Mouse (Mus musculus) liver (tissue): ENCODE measurements around the gene Bbs10.

Experiments used
- DNase-seq: peaks from one replicate; pipeline ENCODE4 v3.0.0-alpha.2; 2020; ENCODE audit warnings: mixed read lengths

The Bbs10 gene

DNA sequence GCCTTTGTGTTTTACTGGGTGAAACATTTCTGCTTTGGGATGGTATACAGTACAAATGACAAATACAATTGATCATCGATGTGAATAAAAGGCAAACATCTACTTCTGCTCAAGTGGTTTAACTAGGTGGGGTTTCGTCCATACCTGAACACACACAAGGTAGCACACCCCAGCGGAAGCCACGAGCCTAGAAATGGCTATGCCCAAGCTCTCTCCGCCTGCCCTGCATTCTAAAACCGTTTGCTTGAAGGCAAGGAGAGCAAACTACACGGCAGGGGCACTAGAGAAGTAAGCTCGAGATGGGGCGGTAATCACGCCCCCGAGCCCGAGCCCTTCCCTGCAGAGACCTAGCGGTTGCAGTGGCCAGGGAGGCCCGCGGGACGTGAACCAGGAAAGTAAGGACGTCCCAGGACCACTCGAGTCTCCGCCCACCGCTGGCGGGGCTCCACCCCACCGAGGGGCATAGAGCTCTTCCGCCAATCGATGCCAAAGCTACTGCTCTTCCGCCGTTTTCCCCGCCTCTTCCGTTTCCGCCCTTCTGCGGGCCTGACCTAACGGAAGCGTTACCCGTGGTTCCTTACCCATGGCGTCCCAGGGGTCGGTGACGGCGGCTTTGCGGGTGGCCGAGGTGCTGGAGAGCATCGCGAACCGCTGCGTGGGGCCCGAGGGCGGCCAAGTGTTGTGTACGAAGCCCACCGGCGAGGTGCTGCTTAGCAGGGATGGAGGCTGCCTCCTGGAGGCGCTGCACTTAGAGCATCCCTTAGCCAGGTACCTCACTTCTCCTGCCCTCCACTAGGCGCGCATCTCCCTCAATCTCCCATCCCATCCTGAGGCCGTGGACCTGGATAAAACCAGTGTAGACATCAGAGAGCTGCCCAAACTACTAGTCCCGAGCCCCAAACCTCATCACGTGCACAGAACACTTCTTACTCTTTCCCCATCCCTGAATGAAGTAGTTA, at the start of gene Bbs10:
Gene Bbs10 (plus strand): TSS at position 540 of the 959 bp plus-strand sequence.
- DNase-seq: peak; percentile 95

DNA sequence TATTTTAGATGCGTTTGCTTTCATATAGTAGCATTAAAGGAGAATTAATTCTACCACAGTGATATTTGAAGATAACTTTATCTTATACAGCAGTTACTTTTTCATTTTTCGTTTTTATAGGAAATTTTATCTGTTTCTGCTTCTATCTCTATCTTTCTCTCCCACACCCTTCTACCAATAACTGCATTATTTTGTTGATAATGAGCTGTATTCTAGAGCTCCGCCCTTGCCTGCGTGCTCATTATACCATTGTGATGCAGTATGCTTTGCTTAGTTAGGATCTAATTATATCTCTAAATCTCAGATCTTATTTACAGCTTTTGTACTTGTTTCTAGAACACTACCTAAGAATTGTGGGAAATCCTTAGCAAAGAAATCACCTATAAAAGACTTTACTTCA, 48.3 kb upstream of the Bbs10 start:
- no peak for DNase-seq

DNA sequence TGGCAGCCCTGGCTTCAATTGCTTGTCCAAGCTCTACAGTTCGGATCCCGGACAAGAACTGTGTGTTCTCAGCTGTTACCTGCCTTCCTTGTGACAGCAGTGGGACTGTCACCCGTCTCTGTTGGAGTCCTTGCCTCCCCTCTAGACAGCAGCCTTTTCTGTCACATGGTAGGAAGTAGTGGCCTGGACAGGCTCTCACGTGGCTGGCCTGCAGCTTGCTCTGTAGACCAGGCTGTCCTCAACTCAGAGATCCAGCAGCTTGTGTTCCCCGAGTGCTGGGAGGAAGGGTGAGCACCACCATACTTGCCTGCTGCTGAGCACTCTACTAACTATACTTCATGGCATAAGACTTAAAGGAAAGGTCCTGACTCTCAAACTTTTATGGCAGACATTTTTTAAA, 46.8 kb upstream of the Bbs10 start:
- DNase-seq: no peak

DNA sequence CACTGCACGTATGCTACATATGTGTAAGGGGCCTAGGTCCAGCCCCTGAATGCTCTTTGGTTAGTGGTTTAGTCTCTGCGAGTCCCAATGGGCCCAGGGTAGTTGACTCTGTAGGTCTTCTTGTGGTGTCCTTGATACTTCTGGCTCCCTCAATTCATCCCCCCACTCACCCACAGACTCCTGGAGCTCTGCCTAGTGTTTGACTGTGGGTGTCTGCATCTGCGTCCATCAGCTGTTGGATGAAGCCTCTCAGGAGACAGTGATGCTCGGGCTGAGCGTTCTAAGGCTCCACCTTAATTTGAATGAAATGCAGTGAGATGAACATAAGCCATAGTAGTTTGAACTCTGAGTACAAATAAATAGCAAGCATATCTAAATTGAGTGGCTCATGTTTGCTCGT, 43.3 kb upstream of the Bbs10 start:
- DNase-seq: no peak

DNA sequence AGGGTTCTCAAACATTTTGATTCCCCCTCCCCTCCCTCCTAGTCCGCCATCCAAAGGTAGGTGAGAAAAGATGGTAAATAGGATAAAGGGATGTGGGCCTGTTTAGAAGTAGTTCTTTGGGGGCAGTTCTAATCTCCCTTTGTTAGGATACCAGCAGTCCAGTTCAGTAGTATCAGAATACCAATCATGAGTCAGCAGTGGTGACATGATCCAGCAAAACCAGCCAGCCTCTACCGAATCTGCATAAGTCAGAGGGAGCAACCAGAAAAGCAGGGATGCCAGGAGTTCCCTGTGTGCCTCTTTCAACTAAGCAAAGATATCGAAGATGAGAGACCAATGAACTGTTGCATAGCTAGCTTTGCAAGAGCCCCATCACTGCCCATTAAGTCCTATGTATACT, 42.3 kb upstream of the Bbs10 start:
- DNase-seq: peak; percentile 42

- no peak for DNase-seq
Observed at GRCm38 (mm10) chr10:111257358-111257757, 41.1 kb upstream of the Bbs10 start.

DNA sequence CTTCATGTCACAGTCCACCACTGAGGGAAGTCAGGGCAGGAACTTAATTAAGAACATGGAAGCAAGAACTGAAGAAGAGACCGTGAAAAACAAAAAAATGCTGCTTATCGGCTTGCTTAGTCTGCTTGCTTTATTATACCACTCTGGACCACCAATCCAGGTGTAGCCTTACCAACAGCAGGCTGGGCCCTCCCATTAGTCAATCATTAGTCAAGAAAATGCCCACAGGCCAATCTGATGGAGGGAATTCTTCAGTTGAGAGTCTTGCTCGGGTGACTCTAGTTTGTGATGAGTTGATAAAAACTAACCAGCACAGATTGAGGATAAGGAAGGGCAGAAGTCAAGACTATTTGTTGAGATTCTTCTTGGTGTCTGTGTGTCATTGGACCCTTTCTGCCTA, 40.2 kb upstream of the Bbs10 start:
- DNase-seq: no peak

DNA sequence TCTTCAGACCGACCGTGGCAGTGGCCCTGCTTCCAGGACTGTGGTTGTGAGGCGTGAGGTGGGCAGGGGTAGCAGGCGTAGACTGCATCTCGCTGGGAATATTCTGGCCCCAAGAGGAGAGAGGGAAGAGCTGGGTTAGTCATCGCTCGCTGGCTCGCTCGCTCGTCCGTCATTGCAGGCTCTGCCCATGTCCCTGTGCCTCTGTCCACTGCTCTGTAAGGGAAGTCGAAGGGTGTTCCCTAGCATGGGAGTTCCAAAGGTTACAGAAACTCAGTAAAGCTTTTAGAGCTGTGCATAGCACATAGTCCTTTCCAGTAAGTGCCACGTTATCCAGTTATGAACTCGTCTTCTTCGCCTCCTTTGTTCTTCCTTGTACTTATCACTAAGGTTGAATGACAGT, 26.8 kb upstream of the Bbs10 start:
- no peak for DNase-seq

GRCm38 (mm10) chr10:111272905-111273304, 25.6 kb upstream of the Bbs10 start:
- no peak for DNase-seq

GRCm38 (mm10) chr10:111273463-111274088, 24.9 kb upstream of the Bbs10 start:
- DNase-seq: no peak

GRCm38 (mm10) chr10:111275822-111276221, 22.7 kb upstream of the Bbs10 start:
- no peak for DNase-seq

- no peak for DNase-seq
Observed at GRCm38 (mm10) chr10:111297631-111298030, 848 bp upstream of the Bbs10 start.

DNA sequence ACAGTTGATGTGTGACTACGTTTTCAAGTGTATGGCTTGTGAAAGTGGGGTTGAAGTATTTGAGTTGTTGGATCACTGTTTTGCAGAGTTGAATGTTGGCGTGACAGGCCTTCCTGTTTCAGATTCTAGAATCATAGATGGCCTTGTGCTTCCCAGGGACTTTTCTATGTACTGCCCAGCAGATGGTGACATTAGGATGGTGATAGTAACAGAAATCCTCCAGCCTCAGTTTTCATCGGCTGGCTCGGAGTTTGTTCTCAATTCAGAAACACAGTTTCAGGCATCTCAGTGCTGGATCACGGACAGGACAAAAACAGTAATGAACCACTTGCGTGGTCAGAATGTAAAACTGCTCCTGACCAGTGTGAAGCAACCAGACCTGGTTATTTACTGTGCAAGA, 1.1 kb downstream of the Bbs10 start:
- no peak for DNase-seq

DNA sequence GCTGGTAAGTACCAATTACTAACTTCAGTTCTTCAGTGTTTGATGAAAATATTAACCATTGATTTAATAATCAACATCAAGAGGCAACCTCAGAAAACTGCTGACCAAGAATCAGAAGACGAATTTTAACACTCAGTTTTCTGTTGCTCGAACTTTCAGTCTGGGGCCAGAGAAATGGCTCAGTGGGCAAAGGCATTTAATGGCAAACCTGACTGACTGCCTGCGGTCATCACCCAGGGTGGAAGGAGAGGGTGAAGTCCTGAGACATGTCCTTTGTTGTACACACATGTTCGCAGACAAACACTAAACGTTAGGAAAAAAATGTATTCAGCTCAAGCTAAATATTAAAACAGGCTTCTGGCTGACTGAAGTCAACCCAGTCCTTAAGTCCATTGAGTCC, 2.6 kb downstream of the Bbs10 start:
- DNase-seq: no peak

GRCm38 (mm10) chr10:111302486-111302885, 4.0 kb downstream of the Bbs10 start:
- DNase-seq: no peak

DNA sequence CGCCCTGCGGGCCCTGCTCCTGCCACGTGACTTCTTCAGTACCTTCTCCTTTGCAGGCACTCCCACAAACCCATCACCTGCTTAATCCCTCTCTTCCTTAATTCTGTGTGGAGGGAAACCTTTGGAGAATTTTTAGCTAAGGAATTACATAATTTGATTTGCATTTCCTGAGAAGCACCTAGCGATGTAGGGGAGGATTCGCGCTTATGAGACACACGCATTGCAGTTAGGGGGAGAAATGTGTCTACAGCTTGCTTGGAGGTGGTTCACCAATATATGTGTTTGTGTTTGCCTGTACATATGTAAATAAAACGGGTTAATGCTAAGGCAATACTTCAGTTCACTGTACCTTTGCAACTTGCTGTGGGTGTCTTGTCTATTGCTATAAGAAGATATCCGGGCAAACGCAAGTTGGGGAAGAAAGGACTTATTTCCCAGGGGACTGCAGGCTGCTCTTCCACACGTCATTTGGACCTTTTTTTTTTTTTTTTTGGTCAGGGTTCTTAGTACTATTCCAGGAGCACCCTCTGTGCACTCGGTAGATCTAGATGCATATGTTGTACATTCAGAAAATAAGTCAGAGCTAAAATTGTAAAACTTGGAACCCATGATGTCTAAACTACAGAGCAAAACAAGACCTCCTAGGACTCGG, 10.5 kb downstream of the Bbs10 start:
- no peak for DNase-seq

- DNase-seq: no peak
Observed at GRCm38 (mm10) chr10:111313282-111313681, 14.8 kb downstream of the Bbs10 start.

GRCm38 (mm10) chr10:111314636-111315395, 16.3 kb downstream of the Bbs10 start:
- no peak for DNase-seq

GRCm38 (mm10) chr10:111315940-111316339, 17.5 kb downstream of the Bbs10 start:
- no peak for DNase-seq

GRCm38 (mm10) chr10:111318021-111318420, 19.5 kb downstream of the Bbs10 start:
- DNase-seq: no peak

- no peak for DNase-seq
Observed at GRCm38 (mm10) chr10:111318805-111319500, 20.5 kb downstream of the Bbs10 start.

GRCm38 (mm10) chr10:111320579-111320978, 22.1 kb downstream of the Bbs10 start:
- no peak for DNase-seq
